Mouse (Mus musculus): Measurements from ENCODE around the gene Mmd. TPM values are rescaled to one million over a fixed set of nuclear protein-coding genes. Genes with fewer than 3 reads are reported as not detected.
A peak's percentile ranks its signal among the peaks of the same experiment; 100 is the strongest.
"Not testable (repeated sequence)": the region's sequence is repeated elsewhere in the genome, so short reads cannot be mapped to it uniquely, and the experiment has no call there.

The Mmd gene
- polyA plus RNA-seq, 1 experiment from 2014 or later, result 31.4 TPM

GRCm38 (mm10) chr11:90264180-90264579, 14.9 kb downstream of the Mmd start:
- TF ChIP-seq CTCF (IDR thresholded peaks at IDR 0.05), result no peak
- CTCF ChIA-PET, result no interaction called here
- ATAC-seq (peak; percentile 31), DNase-seq (ENCODE audit: low read depth, low spot score) (no peak)
- no peaks in the 10 kb centered on the region for H3K27me3 ChIP-seq
- in situ Hi-C loops (cut with MboI; ENCODE audit: low pct_unique_long_range_greater_than_20kb), result no loop called here
- POLR2A ChIA-PET, result no interaction called here

- DNase-seq (ENCODE audit: low read depth, low spot score), result no peak
- ChIA-PET CTCF (no interaction called here), POLR2A (no interaction called here)
- no peak for TF ChIP-seq CTCF (IDR thresholded peaks at IDR 0.05)
- in situ Hi-C loops (cut with MboI; ENCODE audit: low pct_unique_long_range_greater_than_20kb), result no loop called here
- no peaks in the 10 kb centered on the region for H3K27me3 ChIP-seq
- ATAC-seq, result no peak
These were observed 16.3 kb downstream of the Mmd start for GRCm38 (mm10) chr11:90265581-90265980.

- in situ Hi-C loops (cut with MboI; ENCODE audit: low pct_unique_long_range_greater_than_20kb), result no loop called here
- POLR2A ChIA-PET, result no interaction called here
- no peak for ATAC-seq
- TF ChIP-seq CTCF (IDR thresholded peaks at IDR 0.05), result no peak
- DNase-seq (ENCODE audit: low read depth, low spot score), result no peak
- no peaks in the 10 kb centered on the region for H3K27me3 ChIP-seq
- CTCF ChIA-PET, result no interaction called here
These were observed 19.7 kb downstream of the Mmd start for GRCm38 (mm10) chr11:90268934-90269333.

DNA sequence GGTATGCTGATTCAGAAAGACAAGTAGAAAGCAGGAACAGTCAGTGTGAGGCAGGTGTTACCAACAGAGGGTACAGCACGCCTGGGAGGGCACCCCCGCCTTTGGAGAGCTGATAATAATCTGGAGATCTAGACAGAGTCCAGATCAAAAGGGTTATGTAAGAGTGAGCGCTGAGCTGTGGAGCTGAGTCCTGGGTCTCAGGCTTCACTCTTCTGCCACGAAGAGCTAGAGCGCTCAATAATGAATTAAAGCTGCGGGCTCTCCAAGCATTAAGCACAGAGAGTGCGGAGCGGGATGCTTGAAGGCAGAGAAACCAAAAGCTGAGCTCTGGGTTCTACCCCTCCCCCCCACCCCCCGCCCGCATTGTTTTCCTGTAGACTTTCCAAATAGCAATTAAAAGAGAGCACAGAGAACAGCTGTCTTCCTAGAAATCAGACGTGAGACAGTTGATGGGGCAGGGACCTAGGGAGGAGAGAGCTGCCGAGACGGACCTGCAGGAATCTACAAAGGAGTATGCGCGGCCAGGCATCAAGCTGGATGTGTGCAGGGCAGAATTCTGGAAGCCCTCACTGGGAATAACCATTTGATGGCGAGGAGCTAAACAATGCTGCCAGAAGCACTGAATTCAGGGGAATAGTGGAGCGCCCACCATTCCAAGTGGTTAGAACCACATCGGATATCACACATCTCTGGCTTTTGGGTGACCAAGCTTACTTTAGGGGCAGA, 20.3 kb downstream of the Mmd start:
- in situ Hi-C loops (cut with MboI; ENCODE audit: low pct_unique_long_range_greater_than_20kb), result no loop called here
- TF ChIP-seq CTCF (IDR thresholded peaks at IDR 0.05), result no peak
- ChIA-PET POLR2A (no interaction called here), CTCF (no interaction called here)
- H3K27me3 ChIP-seq, result no peaks in the 10 kb centered on the region
- ATAC-seq (no peak), DNase-seq (ENCODE audit: low read depth, low spot score) (no peak)

- in situ Hi-C loops (cut with MboI; ENCODE audit: low pct_unique_long_range_greater_than_20kb), result no loop called here
- ChIA-PET POLR2A (no interaction called here), CTCF (no interaction called here)
- H3K27me3 ChIP-seq, result no peaks in the 10 kb centered on the region
- TF ChIP-seq CTCF (IDR thresholded peaks at IDR 0.05), result no peak
- DNase-seq (ENCODE audit: low read depth, low spot score) (no peak), ATAC-seq (no peak)
These were observed 21.0 kb downstream of the Mmd start for GRCm38 (mm10) chr11:90270132-90270877.

GRCm38 (mm10) chr11:90274187-90274586, 24.9 kb downstream of the Mmd start:
- ChIA-PET CTCF (no interaction called here), POLR2A (no interaction called here)
- in situ Hi-C loops (cut with MboI; ENCODE audit: low pct_unique_long_range_greater_than_20kb), result no loop called here
- DNase-seq (ENCODE audit: low read depth, low spot score) (no peak), ATAC-seq (no peak)
- no peak for TF ChIP-seq CTCF (IDR thresholded peaks at IDR 0.05)
- no peaks in the 10 kb centered on the region for H3K27me3 ChIP-seq

DNA sequence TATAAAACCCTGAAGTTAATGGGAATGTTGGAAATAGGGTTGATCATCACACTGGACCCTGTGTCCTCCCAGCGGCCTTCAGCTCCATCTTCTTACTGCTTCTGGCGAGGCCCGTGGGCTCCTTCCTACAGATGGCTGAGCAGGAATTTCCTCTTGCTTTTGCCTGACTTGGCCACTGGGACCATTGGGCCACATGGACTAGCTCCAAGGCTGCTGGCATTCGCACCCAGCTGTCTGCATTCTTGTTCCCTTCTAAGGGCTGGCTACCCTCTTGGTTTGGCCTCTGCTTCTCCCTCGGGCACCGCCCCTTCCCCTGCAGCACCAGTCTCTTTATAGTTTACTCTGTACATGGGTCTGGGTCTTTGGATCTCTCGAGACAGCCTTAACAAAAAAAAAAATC, 26.4 kb downstream of the Mmd start:
- H3K27me3 ChIP-seq, result no peaks in the 10 kb centered on the region
- ChIA-PET POLR2A (no interaction called here), CTCF (no interaction called here)
- DNase-seq (ENCODE audit: low read depth, low spot score) (no peak), ATAC-seq (no peak)
- TF ChIP-seq CTCF (IDR thresholded peaks at IDR 0.05), result no peak
- in situ Hi-C loops (cut with MboI; ENCODE audit: low pct_unique_long_range_greater_than_20kb), result no loop called here

DNA sequence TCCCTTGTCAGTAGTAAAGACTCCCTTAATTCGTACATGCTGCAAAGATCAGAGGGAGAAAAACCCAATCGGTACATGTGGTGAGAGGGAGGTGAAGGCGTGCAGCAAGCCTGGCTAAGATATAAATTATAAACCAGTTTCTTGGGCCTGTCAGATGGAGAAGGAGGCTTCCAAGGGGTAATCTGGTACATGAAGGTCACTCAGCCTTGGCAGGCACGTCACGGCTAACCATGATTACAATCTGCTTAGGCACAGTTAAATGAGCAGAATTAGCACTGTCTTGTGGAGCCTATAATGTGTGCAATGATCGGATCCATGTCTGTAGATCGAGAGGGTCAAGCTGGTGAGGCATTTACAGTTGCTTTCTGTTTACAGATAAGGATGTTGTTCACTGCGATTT, 26.9 kb downstream of the Mmd start:
- no peaks in the 10 kb centered on the region for H3K27me3 ChIP-seq
- CTCF ChIA-PET, result no interaction called here
- DNase-seq (ENCODE audit: low read depth, low spot score) (no peak), ATAC-seq (no peak)
- in situ Hi-C loops (cut with MboI; ENCODE audit: low pct_unique_long_range_greater_than_20kb), result no loop called here
- no peak for TF ChIP-seq CTCF (IDR thresholded peaks at IDR 0.05)
- POLR2A ChIA-PET, result no interaction called here

GRCm38 (mm10) chr11:90276561-90276960, 27.3 kb downstream of the Mmd start:
- ChIA-PET POLR2A (no interaction called here), CTCF (no interaction called here)
- no peaks in the 10 kb centered on the region for H3K27me3 ChIP-seq
- in situ Hi-C loops (cut with MboI; ENCODE audit: low pct_unique_long_range_greater_than_20kb), result no loop called here
- DNase-seq (ENCODE audit: low read depth, low spot score), result no peak
- no peak for ATAC-seq
- no peak for TF ChIP-seq CTCF (IDR thresholded peaks at IDR 0.05)

DNA sequence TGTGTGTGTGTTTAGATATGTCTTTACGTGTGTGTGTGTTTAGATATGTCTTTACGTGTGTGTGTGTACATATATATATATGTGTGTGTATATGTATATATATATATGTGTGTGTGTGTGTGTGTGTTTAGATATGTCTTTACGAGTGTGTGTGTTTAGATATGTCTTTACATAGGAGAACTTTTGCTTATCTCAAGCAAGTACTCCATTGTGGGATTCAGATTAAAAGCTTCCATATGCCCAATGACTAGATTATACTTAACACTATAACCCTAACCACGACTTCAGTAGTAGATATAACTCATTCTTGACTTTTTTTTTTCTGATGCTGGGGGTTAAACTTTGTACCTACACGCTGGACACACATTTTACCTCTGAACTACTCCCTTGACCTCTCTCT, 30.8 kb downstream of the Mmd start:
- in situ Hi-C loops (cut with MboI; ENCODE audit: low pct_unique_long_range_greater_than_20kb), result no loop called here
- TF ChIP-seq CTCF (IDR thresholded peaks at IDR 0.05), result no peak
- ChIA-PET CTCF (no interaction called here), POLR2A (interaction anchor here (0.7 kb wide), 1 partner anchor 46 kb away, joined by 3 read pairs; no protein-coding TSS in a partner anchor)
- H3K27me3 ChIP-seq, result no peaks in the 10 kb centered on the region
- ATAC-seq (no peak), DNase-seq (ENCODE audit: low read depth, low spot score) (no peak)

DNA sequence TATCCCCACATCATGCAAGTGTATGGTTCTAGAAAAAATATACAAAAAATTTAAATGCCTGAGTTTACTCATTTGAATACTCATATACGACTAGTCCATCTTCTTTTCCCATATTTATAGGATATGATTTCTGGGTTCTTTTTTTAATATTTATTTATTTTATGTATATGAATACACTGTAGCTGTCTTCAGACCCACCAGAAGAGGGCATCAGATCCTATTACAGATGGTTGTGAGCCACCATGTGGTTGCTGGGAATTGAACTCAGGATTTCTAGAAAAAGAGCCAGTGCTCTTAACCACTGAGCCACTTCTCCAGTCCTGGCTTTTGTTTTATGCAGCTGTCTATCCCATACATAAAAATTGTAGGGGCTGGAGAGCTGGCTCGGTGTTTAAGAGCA, 32.7 kb downstream of the Mmd start:
- H3K27me3 ChIP-seq; ATAC-seq; CTCF ChIA-PET; POLR2A ChIA-PET; DNase-seq (ENCODE audit: low read depth, low spot score); in situ Hi-C loops (cut with MboI; ENCODE audit: low pct_unique_long_range_greater_than_20kb): not testable (repeated sequence)
- peak; percentile 22 for TF ChIP-seq CTCF (IDR thresholded peaks at IDR 0.05)
